Mouse (Mus musculus): ENCODE measurements around the gene Pcsk5. TPM values are rescaled to one million over a fixed set of nuclear protein-coding genes. Genes with fewer than 3 reads are reported as not detected.

The Pcsk5 gene
- total and polyA plus RNA-seq, 3 experiments, result not detected

DNA sequence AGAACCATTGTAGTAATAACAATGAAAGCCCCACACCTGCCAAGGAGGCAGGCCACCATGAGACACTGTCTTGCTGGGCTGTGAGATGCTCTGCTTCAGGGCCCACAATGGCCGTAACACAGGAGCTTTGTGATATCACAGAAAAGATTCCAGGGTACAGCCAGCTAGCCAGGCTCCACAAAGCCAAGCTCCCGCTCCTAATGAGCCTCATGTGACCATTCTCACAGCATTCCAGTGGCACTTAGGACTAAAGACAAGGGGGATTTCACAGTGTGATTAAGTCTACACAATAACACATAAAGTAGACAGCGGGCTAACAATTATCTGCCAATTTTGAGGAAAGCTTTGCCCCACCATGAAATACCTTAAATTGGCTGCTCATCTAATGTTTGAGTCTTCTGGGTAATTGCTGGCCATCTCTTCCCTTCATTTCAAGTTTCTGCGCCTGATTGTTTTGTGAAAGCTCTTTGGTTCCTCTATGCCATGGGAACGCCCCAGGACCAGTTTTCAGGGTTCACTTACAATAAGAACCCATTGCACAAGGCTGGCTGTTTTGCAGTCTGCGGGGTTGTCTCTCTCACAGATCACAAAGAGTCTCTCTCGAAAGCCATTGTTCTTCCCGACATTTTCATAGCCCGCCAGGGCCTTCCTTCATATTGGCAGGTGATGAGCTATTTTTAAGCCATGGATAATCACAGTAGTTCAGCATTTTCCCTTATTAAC, 345.4 kb downstream of the Pcsk5 start:
- in situ Hi-C loops (cut with MboI; ENCODE audit: low pct_ligation_motif_present, low pct_unique_long_range_greater_than_20kb, low sequenced_read_pairs), result no loop called here
- Histone ChIP-seq H3K9me3 (replicated peaks; ENCODE audit: low read length) (no peaks in the 10 kb centered on the region), H3K79me2 (replicated peaks; ENCODE audit: control insufficient read depth, extremely low read depth, insufficient read depth, poor library complexity, severe bottlenecking) (no peaks in the 10 kb centered on the region), H3K9ac (ENCODE audit: insufficient read depth, low read depth) (no peak overlapping the region), H3K27ac (ENCODE audit: insufficient read depth, low read depth) (no peak overlapping the region), H3K4me1 (ENCODE audit: control insufficient read depth in 1 of 2, insufficient read depth in 2 of 2) (no peaks in the 10 kb centered on the region), H3K4me2 (ENCODE audit: insufficient read depth, low read depth, poor library complexity, severe bottlenecking) (no peak overlapping the region), H3K27me3 (replicated peaks) (no peaks in the 10 kb centered on the region), H3K4me3 (replicated peaks in 1 of 3; ENCODE audit: low read depth in 2 of 3, low read length in 2 of 3, poor library complexity in 1 of 3) (no peak overlapping the region), H3K36me3 (replicated peaks in 1 of 2; ENCODE audit: control insufficient read depth in 1 of 2, insufficient read depth in 1 of 2, low read length in 1 of 2) (no peaks in the 10 kb centered on the region)
- dilution Hi-C loops (cut with MboI; ENCODE audit: extremely low pct_ligation_motif_present, extremely low pct_unique_long_range_greater_than_20kb, low sequenced_read_pairs), result no loop called here
- DNase-seq (ENCODE audit: extremely low read depth), result no peak
- TF ChIP-seq EP300 (IDR thresholded peaks at IDR 0.05; ENCODE audit: low read length), result no peak
- no peak for TF ChIP-seq NRF1 (IDR thresholded peaks at IDR 0.05; ENCODE audit: low read depth, low read length)
- no peak for TF ChIP-seq RCOR1 (conservative IDR thresholded peaks at IDR 0.05; ENCODE audit: low read depth, low read length)
- no peak for TF ChIP-seq CHD1 (IDR thresholded peaks at IDR 0.05; ENCODE audit: low read depth, low read length)
- TF ChIP-seq MAFK (IDR thresholded peaks at IDR 0.05; ENCODE audit: insufficient replicate concordance, low read length), result no peak
- no peak for TF ChIP-seq ZKSCAN1 (IDR thresholded peaks at IDR 0.05; ENCODE audit: borderline replicate concordance, low read depth, low read length)
- no peak for TF ChIP-seq SIN3A (IDR thresholded peaks at IDR 0.05; ENCODE audit: low read length)
- no peak for TF ChIP-seq UBTF (IDR thresholded peaks at IDR 0.05; ENCODE audit: low read depth, low read length)
- no peak for TF ChIP-seq NELFE (IDR thresholded peaks at IDR 0.05; ENCODE audit: low read depth, low read length)
- TF ChIP-seq ZNF384 (IDR thresholded peaks at IDR 0.05; ENCODE audit: low read depth, low read length), result no peak
- no peak for TF ChIP-seq SMC3 (IDR thresholded peaks at IDR 0.05; ENCODE audit: low read depth, low read length)
- TF ChIP-seq IRF4 (IDR thresholded peaks at IDR 0.05; ENCODE audit: low read depth, low read length), result no peak
- TF ChIP-seq KAT2A (IDR thresholded peaks at IDR 0.05; ENCODE audit: insufficient replicate concordance, low read length), result no peak
- no peak for TF ChIP-seq ZC3H11A (IDR thresholded peaks at IDR 0.05; ENCODE audit: low read depth, low read length)
- no peak for TF ChIP-seq TBP (conservative IDR thresholded peaks at IDR 0.05; ENCODE audit: low read depth, low read length)
- TF ChIP-seq JUND (conservative IDR thresholded peaks at IDR 0.05; ENCODE audit: low read depth, low read length), result no peak
- TF ChIP-seq MEF2A (IDR thresholded peaks at IDR 0.05; ENCODE audit: borderline replicate concordance, low read depth, low read length), result no peak
- TF ChIP-seq RAD21 (IDR thresholded peaks at IDR 0.05; ENCODE audit: low read depth, low read length), result no peak
- no peak for TF ChIP-seq BHLHE40 (IDR thresholded peaks at IDR 0.05; ENCODE audit: low read depth, low read length)

DNA sequence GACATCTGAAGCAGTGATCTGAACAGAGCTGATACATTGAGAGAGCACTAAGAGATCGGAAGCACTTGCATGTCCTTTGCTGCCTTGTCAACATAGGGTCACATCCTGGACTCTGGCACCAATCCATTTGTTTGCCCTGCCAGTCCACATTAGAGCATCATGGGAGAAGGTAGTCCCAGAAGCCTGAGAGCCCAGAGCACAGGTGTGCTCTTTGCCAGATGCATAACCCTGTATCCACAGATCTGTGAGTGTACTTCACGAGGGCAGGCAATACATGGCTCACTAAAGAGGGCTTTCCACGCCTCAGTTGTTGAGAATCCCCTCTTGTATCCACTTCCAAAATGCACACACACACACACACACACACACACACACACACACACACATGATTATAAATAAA, 346.1 kb downstream of the Pcsk5 start:
- Histone ChIP-seq H3K9me3 (replicated peaks; ENCODE audit: low read length) (no peaks in the 10 kb centered on the region), H3K4me3 (replicated peaks in 1 of 3; ENCODE audit: low read depth in 2 of 3, low read length in 2 of 3, poor library complexity in 1 of 3) (no peak overlapping the region), H3K79me2 (replicated peaks; ENCODE audit: control insufficient read depth, extremely low read depth, insufficient read depth, poor library complexity, severe bottlenecking) (no peaks in the 10 kb centered on the region), H3K4me2 (ENCODE audit: insufficient read depth, low read depth, poor library complexity, severe bottlenecking) (no peak overlapping the region), H3K4me1 (ENCODE audit: control insufficient read depth in 1 of 2, insufficient read depth in 2 of 2) (no peaks in the 10 kb centered on the region), H3K27ac (ENCODE audit: insufficient read depth, low read depth) (no peak overlapping the region), H3K36me3 (replicated peaks in 1 of 2; ENCODE audit: control insufficient read depth in 1 of 2, insufficient read depth in 1 of 2, low read length in 1 of 2) (no peaks in the 10 kb centered on the region), H3K9ac (ENCODE audit: insufficient read depth, low read depth) (no peak overlapping the region), H3K27me3 (replicated peaks) (no peaks in the 10 kb centered on the region)
- no peak for DNase-seq (ENCODE audit: extremely low read depth)
- TF ChIP-seq CTCF (conservative IDR thresholded peaks at IDR 0.05 in 1 of 2, IDR thresholded peaks at IDR 0.05 in 1 of 2; ENCODE audit: low read depth in 2 of 2, low read length in 2 of 2) (no peak), JUN (IDR thresholded peaks at IDR 0.05; ENCODE audit: insufficient read depth, low read depth, low read length) (no peak), NRF1 (IDR thresholded peaks at IDR 0.05; ENCODE audit: low read depth, low read length) (no peak), SIN3A (IDR thresholded peaks at IDR 0.05; ENCODE audit: low read length) (no peak), TBP (conservative IDR thresholded peaks at IDR 0.05; ENCODE audit: low read depth, low read length) (no peak), EP300 (IDR thresholded peaks at IDR 0.05; ENCODE audit: low read length) (no peak), KAT2A (IDR thresholded peaks at IDR 0.05; ENCODE audit: insufficient replicate concordance, low read length) (no peak), ZKSCAN1 (IDR thresholded peaks at IDR 0.05; ENCODE audit: borderline replicate concordance, low read depth, low read length) (no peak), BHLHE40 (IDR thresholded peaks at IDR 0.05; ENCODE audit: low read depth, low read length) (no peak), PAX5 (IDR thresholded peaks at IDR 0.05; ENCODE audit: low read length) (no peak)
- dilution Hi-C loops (cut with MboI; ENCODE audit: extremely low pct_ligation_motif_present, extremely low pct_unique_long_range_greater_than_20kb, low sequenced_read_pairs), result no loop called here
- in situ Hi-C loops (cut with MboI; ENCODE audit: low pct_ligation_motif_present, low pct_unique_long_range_greater_than_20kb, low sequenced_read_pairs), result no loop called here
